Mouse (Mus musculus) gonadal fat pad, adult 2 months (tissue): ENCODE results near the gene Hsd17b3. TPM values are rescaled to one million over a fixed set of nuclear protein-coding genes. Genes with fewer than 3 reads are reported as not detected.

ENCODE experiments used
- DNase-seq: peaks from one replicate; pipeline ENCODE4 v3.0.0-alpha.2; 2012; ENCODE audit warnings: low read depth
- polyA plus RNA-seq: library from polyadenylated mRNA; depleted of rRNA; stranded (reverse); fragments of >200 nt; gene quantifications from 2 replicates; pipeline ENCODE4 v1.2.3, GENCODE M21; 2012; rRNA removed

The Hsd17b3 gene
- polyA plus RNA-seq: 0.09 and 0.38 TPM in 2 replicates

GRCm38 (mm10) chr13:64089130-64089529 lies at the start of gene Hsd17b3:
Hsd17b3 (minus strand) TSS chr13:64089230.
- no peak for DNase-seq

- no peak for DNase-seq
These were observed 40.8 kb upstream of the Hsd17b3 start for GRCm38 (mm10) chr13:64129616-64130375.

DNA sequence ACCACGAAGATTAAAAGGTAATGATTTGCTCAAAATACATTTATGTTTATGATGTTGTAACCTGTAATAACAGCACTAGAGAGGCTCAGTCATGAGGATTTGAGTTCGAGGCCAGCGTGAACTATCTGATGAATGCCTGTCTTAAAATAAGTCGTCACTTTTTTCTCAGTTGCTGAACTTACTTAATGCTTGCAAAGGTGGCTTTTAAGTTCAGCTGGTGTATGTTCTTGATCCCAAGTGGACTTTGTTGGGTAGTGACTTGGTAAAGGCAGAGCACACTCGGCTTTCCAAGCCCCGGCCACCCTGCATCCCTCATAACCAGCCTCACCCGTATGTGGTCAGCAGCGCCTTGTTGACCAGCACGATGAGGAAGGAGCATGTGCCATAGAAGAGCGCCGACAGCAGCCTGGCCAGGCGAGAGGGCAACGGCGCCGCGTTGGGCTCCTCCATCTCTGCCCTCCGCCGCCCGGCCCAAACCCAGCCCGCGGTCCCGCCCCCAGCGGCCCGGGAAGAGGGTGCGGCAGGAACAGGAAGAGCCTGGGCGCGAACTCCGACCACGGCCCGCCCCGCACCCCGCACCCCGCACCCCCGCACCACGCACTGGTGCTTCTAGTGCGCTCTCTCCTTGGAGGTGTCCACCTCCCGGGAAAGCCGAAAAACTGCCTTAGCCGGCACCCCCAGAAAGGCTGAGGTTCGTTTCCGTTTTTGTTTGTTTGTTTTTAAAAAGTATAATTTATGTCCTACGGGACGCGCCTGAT lies 40.0 kb upstream of the Hsd17b3 start, which contains the start of gene Slc35d2:
Gene Slc35d2 (minus strand): TSS at position 511 of the 758 bp plus-strand sequence.
- no peak for DNase-seq

GRCm38 (mm10) chr13:64126316-64126715 lies 37.3 kb upstream of the Hsd17b3 start:
- DNase-seq: no peak

DNA sequence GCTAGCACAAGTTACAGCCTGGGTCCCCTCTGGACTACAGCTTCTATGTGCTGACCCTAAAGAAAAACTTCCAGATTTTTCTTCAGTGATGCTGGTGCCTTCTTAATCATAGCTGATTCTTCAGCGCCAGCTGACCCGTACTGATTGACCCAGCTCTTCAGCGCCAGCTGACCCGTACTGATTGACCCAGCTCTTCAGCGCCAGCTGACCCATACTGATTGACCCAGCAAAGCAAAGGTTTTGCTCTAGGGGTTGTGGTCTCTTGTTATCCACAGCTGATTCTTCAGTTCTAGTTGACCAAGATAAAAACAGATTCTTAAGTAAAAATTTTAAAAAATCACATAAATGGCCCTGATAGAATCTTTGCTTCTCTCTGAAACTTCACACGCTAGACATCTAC lies 35.9 kb upstream of the Hsd17b3 start:
- DNase-seq: no peak

GRCm38 (mm10) chr13:64123491-64124188 lies 34.6 kb upstream of the Hsd17b3 start:
- no peak for DNase-seq

DNA sequence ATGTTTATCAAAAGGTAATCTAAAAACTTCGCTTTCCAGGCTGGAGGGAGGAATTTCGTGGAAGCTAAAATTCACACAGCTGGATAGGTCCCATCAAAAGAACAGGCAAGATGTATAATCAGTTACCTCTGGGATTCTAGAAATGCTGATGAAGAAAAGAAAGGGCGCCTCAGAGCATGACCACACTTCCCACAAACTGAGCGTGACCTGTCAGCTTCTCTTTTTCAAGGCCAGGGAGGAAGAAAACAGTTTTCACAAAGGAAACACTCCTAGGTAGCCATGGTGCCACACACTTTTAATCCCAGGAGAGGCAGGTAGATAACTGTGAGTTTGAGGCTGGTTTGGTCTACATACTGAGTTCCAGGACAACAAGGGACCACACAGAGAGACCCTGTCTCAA lies 31.7 kb upstream of the Hsd17b3 start:
- DNase-seq: no peak

DNA sequence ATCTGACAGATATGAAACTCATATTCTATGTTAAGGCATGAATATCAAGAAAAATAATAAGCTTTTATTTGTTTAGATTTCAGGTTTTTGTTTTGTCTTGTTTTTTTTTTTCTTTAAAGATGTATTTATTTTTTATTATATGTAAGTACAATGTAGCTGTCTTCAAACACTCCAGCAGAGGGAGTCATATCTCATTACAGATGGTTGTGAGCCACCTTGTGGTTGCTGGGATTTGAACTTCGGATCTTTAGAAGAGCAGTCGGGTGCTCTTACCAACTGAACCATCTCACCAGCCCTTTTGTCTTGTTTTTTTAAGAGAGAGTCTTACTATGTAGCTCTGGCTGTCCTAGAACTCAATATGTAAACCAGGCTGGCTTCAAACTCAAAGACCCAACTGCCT lies 28.4 kb upstream of the Hsd17b3 start:
- DNase-seq: no peak

- no peak for DNase-seq
These were observed 21.4 kb upstream of the Hsd17b3 start for GRCm38 (mm10) chr13:64110421-64110820.

DNA sequence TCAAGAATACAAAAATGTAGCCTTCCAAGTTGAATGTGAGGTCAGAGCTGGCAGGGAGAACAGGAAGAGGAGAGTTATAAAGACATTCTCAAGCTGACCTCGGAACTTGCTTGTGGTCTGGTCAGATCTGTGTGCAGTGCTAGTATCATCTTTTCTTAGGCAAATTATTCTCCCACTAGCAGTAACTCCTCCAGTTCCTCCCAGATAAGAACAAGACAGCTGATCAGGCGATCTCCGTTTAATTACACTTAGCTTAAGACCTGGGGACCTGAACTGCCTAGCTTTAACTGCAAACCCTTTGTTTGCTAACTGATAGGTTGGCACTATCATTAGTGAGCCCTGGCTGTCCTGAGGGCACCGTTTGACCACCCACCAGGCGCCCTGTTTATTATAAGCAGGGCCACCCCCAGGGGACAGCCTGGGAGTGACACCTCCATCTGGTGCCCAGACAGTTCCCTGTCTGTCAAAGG lies 19.4 kb upstream of the Hsd17b3 start:
- DNase-seq: no peak

- no peak for DNase-seq
These were observed 18.5 kb upstream of the Hsd17b3 start for GRCm38 (mm10) chr13:64107535-64107934.

DNA sequence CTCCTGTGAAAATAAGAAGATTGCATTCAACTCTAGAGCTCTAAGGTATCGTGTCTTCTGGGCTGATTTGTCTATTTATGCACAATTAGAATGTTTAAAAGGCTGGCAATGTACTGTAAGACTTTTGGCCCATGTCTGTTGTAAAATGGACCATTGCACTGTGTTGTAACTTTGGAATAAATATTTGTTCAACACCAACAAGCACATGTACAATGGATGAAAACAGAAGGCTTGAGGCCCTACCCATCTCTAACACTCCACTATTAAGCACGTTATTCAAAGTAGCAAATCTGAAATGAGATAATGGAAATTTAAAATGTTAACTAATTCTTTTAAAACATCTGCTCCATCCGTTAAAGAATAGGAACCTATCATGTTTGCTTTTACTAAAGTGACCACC lies 18.1 kb upstream of the Hsd17b3 start:
- no peak for DNase-seq

DNA sequence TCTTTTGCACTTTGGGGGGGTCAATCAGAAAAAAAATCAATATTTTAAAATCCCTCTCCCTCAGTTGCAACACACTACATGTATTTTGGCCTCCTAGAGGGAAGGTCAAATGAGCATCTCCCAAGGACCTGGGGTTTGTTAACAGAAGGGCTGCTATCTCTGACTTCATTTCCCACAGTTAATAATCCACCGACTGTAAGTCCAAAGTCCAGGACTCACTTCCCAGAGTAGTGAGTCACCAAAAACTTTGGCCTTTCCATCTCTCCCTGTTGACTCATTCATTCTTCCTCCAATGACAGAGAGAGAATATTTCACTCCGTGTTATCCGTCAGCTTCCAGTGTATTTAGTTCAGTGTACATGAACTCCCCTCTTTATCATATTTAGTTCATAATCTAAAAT lies 16.7 kb upstream of the Hsd17b3 start:
- no peak for DNase-seq

DNA sequence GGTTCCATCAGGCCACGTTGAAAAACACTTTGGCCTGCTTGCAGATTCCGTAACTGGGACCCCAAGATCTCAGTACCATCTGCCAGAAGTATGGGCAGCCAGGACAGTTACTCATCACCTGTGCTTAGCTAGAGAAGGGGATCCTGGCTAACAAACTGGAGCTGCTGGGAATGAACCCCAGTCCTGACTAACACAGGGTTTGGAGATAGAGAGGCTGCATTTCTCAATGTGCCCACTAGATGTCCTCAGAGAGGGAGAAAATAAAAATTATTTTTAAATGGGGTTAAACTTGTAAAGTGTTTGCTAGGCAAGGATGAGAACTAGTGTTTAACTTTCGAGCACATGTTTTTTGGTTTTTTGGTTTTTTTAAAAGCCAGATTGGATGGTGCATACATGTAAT lies 11.2 kb upstream of the Hsd17b3 start:
- no peak for DNase-seq

- DNase-seq: no peak
These were observed 10.0 kb upstream of the Hsd17b3 start for GRCm38 (mm10) chr13:64098992-64099391.

DNA sequence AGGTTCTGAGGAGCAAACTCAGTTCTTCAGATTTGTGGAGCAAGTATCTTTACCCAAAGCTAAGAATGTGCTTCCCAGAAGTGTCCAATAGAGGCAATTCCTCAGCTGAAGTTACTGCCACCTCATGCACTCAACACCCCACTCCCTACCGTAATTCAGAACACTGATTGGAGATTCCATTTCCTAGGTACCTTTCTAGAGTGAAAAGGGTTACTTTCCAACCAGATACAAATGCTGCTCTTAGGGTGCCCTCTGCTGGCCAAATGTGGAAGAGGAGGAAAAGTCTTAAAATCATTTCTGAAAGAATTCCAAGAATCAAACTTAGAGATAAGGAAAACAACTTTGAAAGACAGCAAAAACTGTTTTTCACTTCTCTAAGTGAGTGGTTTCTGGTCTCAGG lies 4.3 kb upstream of the Hsd17b3 start:
- no peak for DNase-seq

- no peak for DNase-seq
These were observed 3.7 kb upstream of the Hsd17b3 start for GRCm38 (mm10) chr13:64092752-64093151.

DNA sequence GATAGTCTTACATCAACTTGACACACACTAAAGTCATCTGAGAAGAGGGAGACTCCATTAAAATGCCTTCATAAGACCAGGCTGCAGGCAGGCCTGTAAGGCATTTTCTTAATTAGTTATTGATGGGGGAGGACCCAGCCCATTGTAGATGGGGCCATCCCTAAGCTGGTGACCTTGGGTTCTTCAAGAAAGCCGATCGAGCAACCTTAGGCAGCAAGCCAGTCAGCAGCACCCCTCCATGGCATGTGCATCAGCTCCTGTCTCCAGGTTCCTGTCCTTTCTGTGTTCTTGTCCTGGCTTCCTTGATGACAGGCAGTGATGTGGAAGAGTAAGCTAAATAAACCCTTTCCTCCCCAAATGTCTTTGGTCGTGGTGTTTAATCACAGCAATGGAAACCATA lies 3.1 kb upstream of the Hsd17b3 start:
- no peak for DNase-seq

- DNase-seq: no peak
These were observed 2.0 kb upstream of the Hsd17b3 start for GRCm38 (mm10) chr13:64091006-64091405.

DNA sequence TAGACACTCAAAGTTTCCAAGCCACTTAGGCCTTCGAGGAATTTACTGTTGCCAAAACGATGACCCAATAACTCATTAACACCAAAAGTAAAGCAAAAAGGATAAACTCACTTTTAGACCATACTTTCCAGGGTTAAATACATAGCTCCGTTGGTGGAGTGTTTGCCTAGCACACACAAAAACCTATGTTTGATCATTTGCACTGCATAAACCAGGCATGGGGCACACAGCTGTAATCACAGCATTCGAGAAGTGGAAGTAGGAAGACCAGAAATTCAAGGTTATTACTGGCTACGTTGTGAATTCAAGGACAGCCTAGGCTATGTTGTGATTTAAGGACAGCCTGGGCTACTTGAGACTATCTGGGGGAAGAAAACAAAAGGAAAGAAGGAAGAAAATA lies 1.2 kb upstream of the Hsd17b3 start:
- DNase-seq: no peak

GRCm38 (mm10) chr13:64088057-64088456 lies 973 bp downstream of the Hsd17b3 start:
- DNase-seq: no peak

DNA sequence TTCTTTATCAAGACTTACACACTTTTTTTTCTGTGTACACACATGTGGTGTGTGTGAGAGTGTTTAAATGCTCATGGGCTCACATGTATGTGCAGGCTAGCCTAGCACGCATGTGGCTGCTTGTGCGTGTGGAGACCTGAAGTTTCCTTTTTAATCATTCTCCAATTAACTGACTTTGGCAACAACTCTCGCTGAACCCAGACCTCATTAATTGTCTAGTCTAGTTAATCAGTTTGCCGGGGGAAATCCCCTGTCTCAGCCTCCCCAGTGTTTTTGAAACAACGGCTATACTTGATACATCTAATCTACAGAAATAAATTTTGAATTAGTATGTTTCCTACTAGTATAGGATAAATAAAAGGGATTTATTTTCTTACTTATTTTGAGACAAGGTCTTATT lies 3.0 kb downstream of the Hsd17b3 start:
- DNase-seq: no peak
